Mouse (Mus musculus) left cerebral cortex, postnatal 14 days (tissue): ENCODE measurements at regions not wholly inside any gene's neighbourhood (a gene's known extent, or its start where the extent isn't known, plus 50 kb on each side); places are given as distances from the start of the nearest gene placed in this dataset.

ENCODE experiments used
- DNase-seq, 2 experiments: peaks; one replicate each; pipeline ENCODE4 v3.0.0; 2021 to 2022; ENCODE audit warnings: low spot score in 2 of 2, mixed read lengths in 1 of 2
- intact Hi-C: fragments of 180-260 bp; cut with DNase I; formaldehyde crosslinking; loops from one replicate; pipeline ENCODE4 v1.15.1; 2025

DNA sequence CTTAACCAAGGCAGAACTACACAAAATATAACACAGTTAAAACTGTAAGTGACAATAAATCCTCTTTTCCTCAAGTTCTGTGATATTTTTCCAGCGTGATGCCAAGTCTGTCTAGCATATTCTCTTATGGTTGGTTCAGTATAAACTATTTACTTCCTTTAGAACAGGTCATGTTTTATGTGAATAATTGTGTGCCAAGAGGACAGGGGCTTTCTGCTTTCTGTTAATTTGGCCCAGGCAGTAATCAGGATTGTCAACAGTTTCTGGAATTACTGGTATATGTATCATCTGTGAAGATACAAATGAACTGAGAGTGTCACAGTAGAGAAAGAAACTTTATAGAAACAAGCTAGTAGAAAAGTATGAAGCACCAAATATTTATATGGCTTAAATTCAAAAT lies 1039.5 kb upstream of the Adcyap1 start:
- no peak for DNase-seq
- intact Hi-C loops = no loop called here

DNA sequence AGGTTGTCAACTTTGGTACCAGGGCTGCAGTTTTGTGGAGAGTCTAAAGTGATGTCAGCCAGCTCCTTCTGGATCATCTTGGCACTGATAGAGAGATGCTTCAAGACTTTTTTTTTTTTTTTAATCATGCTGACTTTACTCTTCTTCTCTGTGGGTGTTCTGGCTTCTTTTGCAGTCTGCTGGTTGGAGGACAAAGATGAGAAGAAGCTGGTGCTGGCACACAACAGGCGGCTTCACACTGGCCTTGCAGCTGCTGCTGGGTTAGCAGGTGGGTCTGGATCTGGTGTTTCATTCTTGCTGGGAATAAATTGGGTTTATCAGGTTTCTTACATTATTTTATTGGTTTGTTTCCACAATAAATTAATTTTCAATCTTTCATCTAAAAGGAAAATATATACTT lies 1013.1 kb upstream of the Adcyap1 start:
- intact Hi-C loops = no loop called here
- no peak for DNase-seq

DNA sequence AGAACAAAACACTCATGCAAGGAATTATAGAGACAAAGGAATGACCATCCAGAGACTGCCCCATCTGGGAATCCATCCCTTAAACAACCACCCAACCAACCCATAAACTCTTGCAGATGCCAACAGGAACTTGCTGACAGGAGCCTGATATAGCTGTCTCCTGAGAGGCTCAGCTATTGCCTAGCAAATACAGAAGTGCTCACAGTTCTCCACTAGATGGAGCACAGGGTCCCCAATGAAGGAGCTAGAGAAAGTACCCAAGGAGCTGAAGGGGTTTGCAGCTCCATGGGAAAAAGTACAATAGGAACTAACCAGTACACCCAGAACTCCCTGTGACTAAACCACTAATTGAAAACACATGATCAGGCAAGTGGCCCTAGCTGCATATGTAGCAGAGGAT lies 988.1 kb upstream of the Adcyap1 start:
- DNase-seq = peak; percentile 4 to 6
- intact Hi-C loops = no loop called here

DNA sequence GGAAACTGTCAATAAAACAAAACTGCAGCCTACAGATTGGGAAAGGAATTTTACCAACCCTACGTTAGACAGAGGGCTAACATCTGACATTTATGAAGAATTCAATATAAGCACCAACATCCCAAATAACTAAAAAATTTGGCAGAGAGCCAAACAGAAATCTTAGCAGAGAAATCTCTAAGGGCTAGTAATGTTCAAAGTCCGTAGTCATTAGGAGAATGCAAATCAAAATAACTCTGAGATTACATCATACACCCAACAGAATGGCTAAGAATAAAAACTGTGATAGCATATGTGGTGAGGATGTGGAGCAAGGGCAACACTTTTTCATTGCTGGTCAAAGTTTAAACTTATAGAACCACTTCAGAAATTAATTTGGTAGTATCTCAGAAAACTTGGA lies 982.4 kb upstream of the Adcyap1 start:
- DNase-seq = no peak
- intact Hi-C loops = no loop called here
